Mouse (Mus musculus): Measurements from ENCODE around the gene Sept8. TPM values are rescaled to one million over a fixed set of nuclear protein-coding genes. Genes with fewer than 3 reads are reported as not detected.

Sept8 gene
- polyA plus RNA-seq, 1 experiment from 2014 or later, result 16.5 TPM

GRCm38 (mm10) chr11:53529253-53529557 is 10.1 kb downstream of the Sept8 start:
- Histone ChIP-seq H3K36me3 (ENCODE audit: control insufficient read depth, insufficient read depth) (peaks cover 5% of the 10 kb centered on the region), H3K4me3 (ENCODE audit: low read depth, low read length) (no peak overlapping the region), H3K27ac (ENCODE audit: low read length) (no peak overlapping the region), H3K9me3 (replicated peaks; ENCODE audit: control insufficient read depth, low read length) (no peaks in the 10 kb centered on the region), H3K4me2 (ENCODE audit: low read depth, low read length) (no peak overlapping the region), H3K27me3 (ENCODE audit: control insufficient read depth, insufficient read depth, low read depth, low read length) (no peaks in the 10 kb centered on the region), H3K9ac (ENCODE audit: low read depth, low read length) (no peak overlapping the region), H3K4me1 (ENCODE audit: control insufficient read depth, low read depth, low read length) (peaks cover 16% of the 10 kb centered on the region)
- 64% methylated on average over 6 of the region's 6 CpGs for WGBS (ENCODE audit: insufficient replicate concordance)
- no peak for ATAC-seq (ENCODE audit: low read depth)

DNA sequence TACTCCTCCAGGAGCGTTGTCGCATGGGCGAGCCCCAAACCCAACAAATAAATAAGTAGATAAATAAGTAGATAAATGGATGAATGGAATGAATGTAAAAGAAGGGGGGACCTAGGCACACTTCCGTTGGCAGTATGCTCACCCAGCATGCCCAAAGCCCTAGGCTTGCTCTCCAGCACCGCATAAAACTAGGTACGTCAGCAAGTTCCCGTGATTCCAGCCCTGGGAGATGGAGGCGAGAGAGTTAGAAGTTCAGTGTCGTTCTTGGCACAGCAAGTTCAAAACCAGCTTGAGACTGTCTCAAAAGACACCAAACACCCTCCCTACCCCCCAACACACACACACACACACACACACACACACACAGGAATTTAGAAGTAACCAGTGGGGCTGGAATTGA is 10.9 kb downstream of the Sept8 start:
- H3K9ac ChIP-seq (ENCODE audit: low read depth, low read length), result no peak overlapping the region
- H3K4me2 ChIP-seq (ENCODE audit: low read depth, low read length), result no peak overlapping the region
- 84% methylated on average over 9 of the region's 9 CpGs for WGBS (ENCODE audit: insufficient replicate concordance)
- H3K9me3 ChIP-seq (replicated peaks; ENCODE audit: control insufficient read depth, low read length), result no peaks in the 10 kb centered on the region
- ATAC-seq (ENCODE audit: low read depth), result no peak
- H3K27me3 ChIP-seq (ENCODE audit: control insufficient read depth, insufficient read depth, low read depth, low read length), result no peaks in the 10 kb centered on the region
- H3K27ac ChIP-seq (ENCODE audit: low read length), result no peak overlapping the region
- peaks cover 13% of the 10 kb centered on the region for H3K36me3 ChIP-seq (ENCODE audit: control insufficient read depth, insufficient read depth)
- H3K4me3 ChIP-seq (ENCODE audit: low read depth, low read length), result no peak overlapping the region
- H3K4me1 ChIP-seq (ENCODE audit: control insufficient read depth, low read depth, low read length), result peaks cover 14% of the 10 kb centered on the region

- H3K4me1 ChIP-seq (ENCODE audit: control insufficient read depth, low read depth, low read length), result peaks cover 5% of the 10 kb centered on the region
- no peak overlapping the region for H3K4me2 ChIP-seq (ENCODE audit: low read depth, low read length)
- no peaks in the 10 kb centered on the region for H3K9me3 ChIP-seq (replicated peaks; ENCODE audit: control insufficient read depth, low read length)
- no peak for ATAC-seq (ENCODE audit: low read depth)
- no peak overlapping the region for H3K9ac ChIP-seq (ENCODE audit: low read depth, low read length)
- no peak overlapping the region for H3K4me3 ChIP-seq (ENCODE audit: low read depth, low read length)
- peaks cover 27% of the 10 kb centered on the region for H3K36me3 ChIP-seq (ENCODE audit: control insufficient read depth, insufficient read depth)
- H3K27me3 ChIP-seq (ENCODE audit: control insufficient read depth, insufficient read depth, low read depth, low read length), result no peaks in the 10 kb centered on the region
- 80% methylated on average over 10 of the region's 10 CpGs for WGBS (ENCODE audit: insufficient replicate concordance)
- no peak overlapping the region for H3K27ac ChIP-seq (ENCODE audit: low read length)
Observed at GRCm38 (mm10) chr11:53531578-53532230, 12.6 kb downstream of the Sept8 start.

GRCm38 (mm10) chr11:53532231-53532620 is 13.2 kb downstream of the Sept8 start:
- H3K36me3 ChIP-seq (ENCODE audit: control insufficient read depth, insufficient read depth), result peaks cover 32% of the 10 kb centered on the region
- H3K4me2 ChIP-seq (ENCODE audit: low read depth, low read length), result no peak overlapping the region

DNA sequence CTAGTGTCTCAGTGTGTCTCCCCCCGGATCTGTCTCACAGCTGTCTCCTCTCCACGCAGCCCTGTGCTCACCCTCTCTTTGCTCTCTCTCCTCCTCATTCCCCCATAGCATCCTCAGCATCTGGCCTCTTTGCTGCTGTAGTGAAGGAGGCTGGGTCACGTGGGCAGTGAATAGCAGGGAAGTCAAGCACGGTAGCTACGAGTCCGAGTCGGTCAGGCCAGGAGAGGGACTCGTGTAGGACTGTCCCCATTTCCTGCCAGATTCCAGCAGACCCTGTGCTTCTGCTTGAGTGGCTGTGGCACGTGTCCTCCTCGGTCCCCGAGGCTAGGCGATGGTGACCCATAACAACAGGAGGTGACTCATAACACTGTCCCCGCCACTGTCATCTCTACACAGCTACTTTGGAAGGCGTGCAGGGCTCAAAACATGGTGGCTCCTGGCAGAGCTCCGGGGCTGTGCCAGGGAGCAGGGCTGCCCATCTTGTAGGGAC is 20.0 kb downstream of the Sept8 start:
- Histone ChIP-seq H3K9ac (ENCODE audit: low read depth, low read length) (no peak overlapping the region), H3K36me3 (ENCODE audit: control insufficient read depth, insufficient read depth) (peaks cover 57% of the 10 kb centered on the region), H3K9me3 (replicated peaks; ENCODE audit: control insufficient read depth, low read length) (no peaks in the 10 kb centered on the region), H3K4me1 (ENCODE audit: control insufficient read depth, low read depth, low read length) (no peaks in the 10 kb centered on the region; the same call in 1 of the 2 replicates), H3K4me2 (ENCODE audit: low read depth, low read length) (no peak overlapping the region), H3K4me3 (ENCODE audit: low read depth, low read length) (no peak overlapping the region), H3K27ac (ENCODE audit: low read length) (no peak overlapping the region), H3K27me3 (ENCODE audit: control insufficient read depth, insufficient read depth, low read depth, low read length) (no peaks in the 10 kb centered on the region)
- no peak for ATAC-seq (ENCODE audit: low read depth)
- 84% methylated on average over 15 of the region's 15 CpGs for WGBS (ENCODE audit: insufficient replicate concordance)

More at GRCm38 (mm10) chr11:53532231-53532620, 13.2 kb downstream of the Sept8 start:
- Histone ChIP-seq H3K9me3 (replicated peaks; ENCODE audit: control insufficient read depth, low read length) (no peaks in the 10 kb centered on the region), H3K27me3 (ENCODE audit: control insufficient read depth, insufficient read depth, low read depth, low read length) (no peaks in the 10 kb centered on the region), H3K9ac (ENCODE audit: low read depth, low read length) (no peak overlapping the region), H3K4me1 (ENCODE audit: control insufficient read depth, low read depth, low read length) (peaks cover 5% of the 10 kb centered on the region), H3K4me3 (ENCODE audit: low read depth, low read length) (no peak overlapping the region), H3K27ac (ENCODE audit: low read length) (no peak overlapping the region)
- WGBS (ENCODE audit: insufficient replicate concordance), result 80% methylated on average over 1 of the region's 1 CpGs
- no peak for ATAC-seq (ENCODE audit: low read depth)

DNA sequence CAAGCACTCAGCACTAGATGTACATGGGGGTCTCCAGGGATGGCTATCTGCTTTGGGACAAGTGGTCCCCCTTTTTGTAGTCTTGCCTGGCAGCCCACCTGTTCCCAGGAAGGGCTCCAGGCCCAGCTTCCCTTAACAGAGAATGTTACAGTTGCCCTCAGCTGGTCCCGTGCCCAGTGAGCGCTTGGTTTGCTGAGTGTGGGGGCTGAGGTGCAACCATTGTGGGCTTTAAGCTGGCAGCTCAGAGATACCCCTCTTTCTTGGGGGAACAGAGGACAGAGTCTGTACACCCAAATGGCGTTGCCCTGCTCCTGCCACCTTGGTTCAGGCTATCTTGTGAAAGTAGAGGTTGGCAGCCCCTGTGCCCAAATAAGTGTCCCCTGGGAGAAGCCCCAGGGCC is 21.3 kb downstream of the Sept8 start:
- WGBS (ENCODE audit: insufficient replicate concordance), result 89% methylated on average over 3 of the region's 3 CpGs
- Histone ChIP-seq H3K9me3 (replicated peaks; ENCODE audit: control insufficient read depth, low read length) (no peaks in the 10 kb centered on the region), H3K36me3 (ENCODE audit: control insufficient read depth, insufficient read depth) (peaks cover 44% of the 10 kb centered on the region)

GRCm38 (mm10) chr11:53541222-53541621 is 22.2 kb downstream of the Sept8 start:
- Histone ChIP-seq H3K27ac (ENCODE audit: low read length) (no peak overlapping the region), H3K4me2 (ENCODE audit: low read depth, low read length) (no peak overlapping the region), H3K36me3 (ENCODE audit: control insufficient read depth, insufficient read depth) (peaks cover 36% of the 10 kb centered on the region), H3K4me1 (ENCODE audit: control insufficient read depth, low read depth, low read length) (peaks cover under 1% of the 10 kb centered on the region), H3K9me3 (replicated peaks; ENCODE audit: control insufficient read depth, low read length) (no peaks in the 10 kb centered on the region), H3K4me3 (ENCODE audit: low read depth, low read length) (no peak overlapping the region), H3K9ac (ENCODE audit: low read depth, low read length) (no peak overlapping the region), H3K27me3 (ENCODE audit: control insufficient read depth, insufficient read depth, low read depth, low read length) (no peaks in the 10 kb centered on the region)
- 86% methylated on average over 11 of the region's 11 CpGs for WGBS (ENCODE audit: insufficient replicate concordance)
- ATAC-seq (ENCODE audit: low read depth), result no peak

More for the DNA sequence above, 21.3 kb downstream of the Sept8 start:
- H3K27ac ChIP-seq (ENCODE audit: low read length), result no peak overlapping the region
- H3K4me2 ChIP-seq (ENCODE audit: low read depth, low read length), result no peak overlapping the region
- no peaks in the 10 kb centered on the region for H3K27me3 ChIP-seq (ENCODE audit: control insufficient read depth, insufficient read depth, low read depth, low read length)
- H3K4me1 ChIP-seq (ENCODE audit: control insufficient read depth, low read depth, low read length), result no peaks in the 10 kb centered on the region; the same call in 1 of the 2 replicates
- no peak overlapping the region for H3K9ac ChIP-seq (ENCODE audit: low read depth, low read length)
- ATAC-seq (ENCODE audit: low read depth), result no peak
- H3K4me3 ChIP-seq (ENCODE audit: low read depth, low read length), result no peak overlapping the region

GRCm38 (mm10) chr11:53543021-53543420 is 24.0 kb downstream of the Sept8 start:
- H3K9me3 ChIP-seq (replicated peaks; ENCODE audit: control insufficient read depth, low read length), result no peaks in the 10 kb centered on the region
- no peak overlapping the region for H3K4me3 ChIP-seq (ENCODE audit: low read depth, low read length)
- peaks cover 19% of the 10 kb centered on the region for H3K4me1 ChIP-seq (ENCODE audit: control insufficient read depth, low read depth, low read length)
- no peaks in the 10 kb centered on the region for H3K27me3 ChIP-seq (ENCODE audit: control insufficient read depth, insufficient read depth, low read depth, low read length)
- ATAC-seq (ENCODE audit: low read depth), result no peak
- no peak overlapping the region for H3K4me2 ChIP-seq (ENCODE audit: low read depth, low read length)
- no peak overlapping the region for H3K9ac ChIP-seq (ENCODE audit: low read depth, low read length)
- WGBS (ENCODE audit: insufficient replicate concordance), result 65% methylated on average over 7 of the region's 7 CpGs
- no peak overlapping the region for H3K27ac ChIP-seq (ENCODE audit: low read length)
- peaks cover 22% of the 10 kb centered on the region for H3K36me3 ChIP-seq (ENCODE audit: control insufficient read depth, insufficient read depth)

DNA sequence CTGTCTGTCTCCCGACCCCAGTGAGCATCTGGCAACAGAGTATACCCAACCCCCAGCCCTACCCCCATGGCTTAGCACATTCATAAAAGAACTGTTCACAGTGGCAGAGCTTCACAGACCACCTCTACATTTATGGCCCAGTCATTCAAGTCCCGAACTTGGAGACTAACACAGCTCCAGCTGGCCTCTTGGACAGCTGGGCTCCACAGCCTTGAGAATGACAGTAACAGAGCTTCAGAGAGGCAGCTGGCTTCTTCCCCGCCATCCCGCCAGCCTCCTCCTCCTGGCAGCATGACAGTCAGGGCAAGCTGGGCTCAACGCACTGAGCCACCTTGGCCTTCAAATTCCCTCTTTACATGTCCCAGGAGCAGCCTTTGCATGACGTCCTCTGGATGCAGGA is 27.2 kb downstream of the Sept8 start:
- H3K36me3 ChIP-seq (ENCODE audit: control insufficient read depth, insufficient read depth), result peaks cover 8% of the 10 kb centered on the region
- 0 out of 2 replicates have a peak overlapping the region, but pooled peaks have one; percentile 13 for H3K27ac ChIP-seq (ENCODE audit: low read length)
- H3K4me1 ChIP-seq (ENCODE audit: control insufficient read depth, low read depth, low read length), result peaks cover 21% of the 10 kb centered on the region
- WGBS (ENCODE audit: insufficient replicate concordance), result 73% methylated on average over 6 of the region's 6 CpGs
- no peak overlapping the region for H3K4me2 ChIP-seq (ENCODE audit: low read depth, low read length)
- H3K9ac ChIP-seq (ENCODE audit: low read depth, low read length), result no peak overlapping the region
- H3K27me3 ChIP-seq (ENCODE audit: control insufficient read depth, insufficient read depth, low read depth, low read length), result no peaks in the 10 kb centered on the region
- no peak for ATAC-seq (ENCODE audit: low read depth)
- no peaks in the 10 kb centered on the region for H3K9me3 ChIP-seq (replicated peaks; ENCODE audit: control insufficient read depth, low read length)
- H3K4me3 ChIP-seq (ENCODE audit: low read depth, low read length), result no peak overlapping the region

All from liver, embryonic 16.5 days (tissue).